Mouse (Mus musculus): ENCODE measurements around the gene Lamp3. TPM values are rescaled to one million over a fixed set of nuclear protein-coding genes. Genes with fewer than 3 reads are reported as not detected.
"Not testable (repeated sequence)": the region's sequence is repeated elsewhere in the genome, so short reads cannot be mapped to it uniquely, and the experiment has no call there.

Lamp3 gene
- not detected in 2 replicates for polyA plus RNA-seq (2014; fragmentation: Nextera tagmentation; extraction: Ambion mirVana)

GRCm38 (mm10) chr16:19706216-19706615 is at the start of gene Lamp3:
Gene Lamp3 (minus strand): TSS chr16:19706375.
- Histone ChIP-seq H3K4me1 (replicated peaks; ENCODE audit: control insufficient read depth, insufficient read depth, low read length) (no peaks in the 10 kb centered on the region), H3K4me3 (replicated peaks; ENCODE audit: low read length) (no peak within 1 kb of the TSS), H3K27ac (no peak within 1 kb of the TSS), H3K9me3 (ENCODE audit: control insufficient read depth, low read length) (no peaks in the 10 kb centered on the region), H3K27me3 (ENCODE audit: control insufficient read depth, insufficient read depth, low read length) (no peaks in the 10 kb centered on the region), H3K4me2 (replicated peaks) (no peak within 1 kb of the TSS), H3K9ac (no peak within 1 kb of the TSS), H3K36me3 (replicated peaks; ENCODE audit: control insufficient read depth, insufficient read depth) (no peaks in the 10 kb centered on the region)
- DNase-seq (ENCODE audit: low spot score) = no peak
- no peak for ATAC-seq (ENCODE audit: low FRiP score)

DNA sequence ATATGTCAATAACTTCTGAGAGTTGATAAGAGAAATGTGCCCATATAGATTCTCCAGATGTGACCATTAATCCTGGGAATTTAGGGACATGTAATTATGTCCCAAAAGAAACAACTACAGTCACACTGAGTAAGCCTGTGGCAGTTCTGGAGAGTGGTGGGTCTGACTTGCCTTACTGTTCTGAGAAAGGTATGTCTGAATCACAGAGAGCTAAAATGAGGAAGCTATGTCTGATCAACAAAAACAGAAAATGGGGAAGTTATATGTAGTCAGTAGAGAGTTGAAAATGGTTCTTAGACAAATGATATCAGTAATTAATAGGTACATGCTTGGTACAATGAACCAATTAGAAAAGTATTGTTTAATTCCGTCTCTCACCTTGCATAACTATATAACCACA is 26.7 kb upstream of the Lamp3 start:
- no peaks in the 10 kb centered on the region for H3K36me3 ChIP-seq (replicated peaks; ENCODE audit: control insufficient read depth, insufficient read depth)
- no peaks in the 10 kb centered on the region for H3K27me3 ChIP-seq (ENCODE audit: control insufficient read depth, insufficient read depth, low read length)
- ATAC-seq (ENCODE audit: low FRiP score) (no peak), DNase-seq (ENCODE audit: low spot score) (no peak)
- H3K4me3 ChIP-seq (replicated peaks; ENCODE audit: low read length) = no peak overlapping the region
- H3K9me3 ChIP-seq (ENCODE audit: control insufficient read depth, low read length) = no peaks in the 10 kb centered on the region
- no peak overlapping the region for H3K27ac ChIP-seq
- WGBS = 97% methylated on average over 1 of the region's 1 CpGs
- H3K4me1 ChIP-seq (replicated peaks; ENCODE audit: control insufficient read depth, insufficient read depth, low read length) = no peaks in the 10 kb centered on the region
- H3K9ac ChIP-seq = no peak overlapping the region
- no peak overlapping the region for H3K4me2 ChIP-seq (replicated peaks)

GRCm38 (mm10) chr16:19724139-19724538 is 18.0 kb upstream of the Lamp3 start:
- not testable (repeated sequence) for ATAC-seq (ENCODE audit: low FRiP score); H3K9ac ChIP-seq; H3K4me3 ChIP-seq (replicated peaks; ENCODE audit: low read length); H3K9me3 ChIP-seq (ENCODE audit: control insufficient read depth, low read length); H3K4me2 ChIP-seq (replicated peaks); H3K4me1 ChIP-seq (replicated peaks; ENCODE audit: control insufficient read depth, insufficient read depth, low read length); H3K27ac ChIP-seq; H3K36me3 ChIP-seq (replicated peaks; ENCODE audit: control insufficient read depth, insufficient read depth); H3K27me3 ChIP-seq (ENCODE audit: control insufficient read depth, insufficient read depth, low read length)
- 44% methylated on average over 2 of the region's 2 CpGs for WGBS
- peak; percentile 53 for DNase-seq (ENCODE audit: low spot score)

DNA sequence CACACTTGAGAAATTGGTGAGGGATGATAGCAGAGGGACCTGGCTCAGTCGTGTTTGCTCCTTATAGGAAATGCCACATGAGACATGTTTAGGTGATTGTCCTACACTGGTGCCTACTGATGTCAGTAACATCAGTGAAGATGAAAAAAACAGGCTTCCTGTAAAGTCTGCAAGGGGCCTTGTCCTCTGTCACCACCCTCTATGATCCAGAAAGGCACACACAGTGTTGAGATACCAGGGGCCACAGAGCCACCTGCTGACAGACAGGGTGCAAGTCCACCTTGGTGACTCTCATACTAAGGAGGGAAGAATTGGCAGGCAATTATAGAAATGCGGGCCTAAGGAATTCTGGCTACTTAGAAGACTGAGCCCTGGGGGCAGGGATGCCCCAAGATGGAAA is 14.8 kb upstream of the Lamp3 start:
- H3K9me3 ChIP-seq (ENCODE audit: control insufficient read depth, low read length) = no peaks in the 10 kb centered on the region
- no peak overlapping the region for H3K4me3 ChIP-seq (replicated peaks; ENCODE audit: low read length)
- H3K36me3 ChIP-seq (replicated peaks; ENCODE audit: control insufficient read depth, insufficient read depth) = no peaks in the 10 kb centered on the region
- DNase-seq (ENCODE audit: low spot score) (no peak), ATAC-seq (ENCODE audit: low FRiP score) (no peak)
- H3K4me2 ChIP-seq (replicated peaks) = no peak overlapping the region
- no peak overlapping the region for H3K9ac ChIP-seq
- 60% methylated on average over 2 of the region's 2 CpGs for WGBS
- H3K4me1 ChIP-seq (replicated peaks; ENCODE audit: control insufficient read depth, insufficient read depth, low read length) = no peaks in the 10 kb centered on the region
- no peak overlapping the region for H3K27ac ChIP-seq
- no peaks in the 10 kb centered on the region for H3K27me3 ChIP-seq (ENCODE audit: control insufficient read depth, insufficient read depth, low read length)

DNA sequence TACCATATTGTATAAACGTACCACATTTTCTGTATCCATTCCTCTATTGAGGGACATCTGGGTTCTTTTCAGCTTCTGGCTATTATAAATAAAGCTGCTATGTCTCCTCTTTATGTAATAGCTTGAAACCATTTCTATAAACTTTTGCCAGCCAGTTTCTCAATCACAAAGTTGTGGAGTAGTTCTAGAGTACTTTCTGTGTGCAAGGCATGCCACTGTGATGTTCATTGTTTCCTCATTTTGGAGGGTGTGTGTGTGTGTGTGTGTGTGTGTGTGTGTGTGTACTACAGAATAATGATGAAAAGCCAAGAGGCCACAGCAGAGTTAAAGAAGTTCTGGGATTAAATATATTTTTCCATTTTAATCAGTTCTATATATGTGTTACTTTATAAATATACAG is 1.2 kb upstream of the Lamp3 start:
- Histone ChIP-seq H3K27ac (no peak overlapping the region), H3K4me3 (replicated peaks; ENCODE audit: low read length) (no peak overlapping the region), H3K4me1 (replicated peaks; ENCODE audit: control insufficient read depth, insufficient read depth, low read length) (no peaks in the 10 kb centered on the region), H3K9me3 (ENCODE audit: control insufficient read depth, low read length) (no peaks in the 10 kb centered on the region), H3K36me3 (replicated peaks; ENCODE audit: control insufficient read depth, insufficient read depth) (no peaks in the 10 kb centered on the region), H3K4me2 (replicated peaks) (no peak overlapping the region), H3K27me3 (ENCODE audit: control insufficient read depth, insufficient read depth, low read length) (no peaks in the 10 kb centered on the region), H3K9ac (no peak overlapping the region)
- ATAC-seq (ENCODE audit: low FRiP score) (no peak), DNase-seq (ENCODE audit: low spot score) (no peak)
- WGBS = 80% methylated on average over 1 of the region's 1 CpGs

- Histone ChIP-seq H3K4me3 (replicated peaks; ENCODE audit: low read length) (no peak overlapping the region), H3K9ac (no peak overlapping the region), H3K27me3 (ENCODE audit: control insufficient read depth, insufficient read depth, low read length) (no peaks in the 10 kb centered on the region), H3K36me3 (replicated peaks; ENCODE audit: control insufficient read depth, insufficient read depth) (no peaks in the 10 kb centered on the region), H3K9me3 (ENCODE audit: control insufficient read depth, low read length) (no peaks in the 10 kb centered on the region), H3K4me2 (replicated peaks) (no peak overlapping the region), H3K27ac (no peak overlapping the region), H3K4me1 (replicated peaks; ENCODE audit: control insufficient read depth, insufficient read depth, low read length) (no peaks in the 10 kb centered on the region)
- DNase-seq (ENCODE audit: low spot score) (no peak), ATAC-seq (ENCODE audit: low FRiP score) (no peak)
Measured at GRCm38 (mm10) chr16:19699207-19699606, 7.0 kb downstream of the Lamp3 start.

GRCm38 (mm10) chr16:19670768-19671357 is 35.3 kb downstream of the Lamp3 start:
- H3K9ac ChIP-seq = no peak overlapping the region
- no peaks in the 10 kb centered on the region for H3K36me3 ChIP-seq (replicated peaks; ENCODE audit: control insufficient read depth, insufficient read depth)
- ATAC-seq (ENCODE audit: low FRiP score) = no peak
- H3K4me2 ChIP-seq (replicated peaks) = no peak overlapping the region
- no peaks in the 10 kb centered on the region for H3K9me3 ChIP-seq (ENCODE audit: control insufficient read depth, low read length)
- DNase-seq (ENCODE audit: low spot score) = no peak
- H3K4me3 ChIP-seq (replicated peaks; ENCODE audit: low read length) = no peak overlapping the region
- H3K27ac ChIP-seq = no peak overlapping the region
- H3K27me3 ChIP-seq (ENCODE audit: control insufficient read depth, insufficient read depth, low read length) = no peaks in the 10 kb centered on the region
- no peaks in the 10 kb centered on the region for H3K4me1 ChIP-seq (replicated peaks; ENCODE audit: control insufficient read depth, insufficient read depth, low read length)
- WGBS = 95% methylated on average over 2 of the region's 2 CpGs

DNA sequence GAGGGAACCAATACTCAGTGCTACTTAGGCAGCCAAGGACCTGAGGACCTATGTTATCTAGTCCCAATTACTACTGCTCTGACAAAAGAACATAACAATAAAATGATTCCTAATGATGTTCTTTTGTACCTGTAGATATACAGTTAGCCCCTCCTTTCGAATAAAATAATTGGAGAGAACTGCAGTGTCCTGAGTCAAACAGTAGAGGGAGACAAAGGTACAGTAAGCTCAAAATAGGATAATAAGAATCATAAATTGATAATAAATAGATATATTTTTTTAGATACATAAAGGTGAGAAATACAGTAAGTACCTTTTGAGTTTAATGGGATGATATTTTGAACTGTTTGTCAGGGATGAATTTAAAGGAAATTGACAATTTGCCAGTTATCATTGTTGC is 39.9 kb downstream of the Lamp3 start:
- no peaks in the 10 kb centered on the region for H3K36me3 ChIP-seq (replicated peaks; ENCODE audit: control insufficient read depth, insufficient read depth)
- H3K4me1 ChIP-seq (replicated peaks; ENCODE audit: control insufficient read depth, insufficient read depth, low read length) = no peaks in the 10 kb centered on the region
- 71% methylated on average over 1 of the region's 1 CpGs for WGBS
- H3K9ac ChIP-seq = no peak overlapping the region
- no peaks in the 10 kb centered on the region for H3K27me3 ChIP-seq (ENCODE audit: control insufficient read depth, insufficient read depth, low read length)
- no peaks in the 10 kb centered on the region for H3K9me3 ChIP-seq (ENCODE audit: control insufficient read depth, low read length)
- DNase-seq (ENCODE audit: low spot score) (no peak), ATAC-seq (ENCODE audit: low FRiP score) (no peak)
- H3K4me2 ChIP-seq (replicated peaks) = no peak overlapping the region
- H3K4me3 ChIP-seq (replicated peaks; ENCODE audit: low read length) = no peak overlapping the region
- no peak overlapping the region for H3K27ac ChIP-seq

DNA sequence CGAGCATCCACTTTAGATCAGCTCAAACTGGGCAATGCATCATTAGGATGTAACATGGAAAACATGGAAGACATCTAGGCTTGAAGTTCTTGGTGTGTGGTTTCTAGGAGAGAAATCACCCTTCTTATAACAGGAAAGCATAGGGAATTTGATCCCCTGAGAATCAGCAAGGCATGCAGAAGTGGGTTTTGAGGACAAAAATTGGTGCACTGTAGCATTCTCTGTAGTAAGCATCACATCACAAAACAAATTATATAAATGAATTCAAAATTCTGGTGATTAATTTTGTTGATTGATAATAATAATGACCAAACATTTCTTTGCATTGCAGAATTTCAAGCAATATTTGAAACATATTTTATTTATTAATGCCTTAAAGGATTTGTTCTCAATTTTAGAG is 76.4 kb downstream of the Lamp3 start, which contains the start of gene Olfr171:
Gene Olfr171 (minus strand): TSS at position 101 of the 400 bp plus-strand sequence.
- Histone ChIP-seq H3K4me1 (replicated peaks; ENCODE audit: control insufficient read depth, insufficient read depth, low read length) (no peaks in the 10 kb centered on the region), H3K36me3 (replicated peaks; ENCODE audit: control insufficient read depth, insufficient read depth) (no peaks in the 10 kb centered on the region), H3K4me3 (replicated peaks; ENCODE audit: low read length) (no peak within 1 kb of the TSS), H3K27ac (no peak within 1 kb of the TSS), H3K9ac (no peak within 1 kb of the TSS), H3K27me3 (ENCODE audit: control insufficient read depth, insufficient read depth, low read length) (no peaks in the 10 kb centered on the region), H3K4me2 (replicated peaks) (no peak within 1 kb of the TSS), H3K9me3 (ENCODE audit: control insufficient read depth, low read length) (no peaks in the 10 kb centered on the region)
- ATAC-seq (ENCODE audit: low FRiP score) (no peak), DNase-seq (ENCODE audit: low spot score) (no peak)
- 71% methylated on average over 1 of the region's 1 CpGs for WGBS

DNA sequence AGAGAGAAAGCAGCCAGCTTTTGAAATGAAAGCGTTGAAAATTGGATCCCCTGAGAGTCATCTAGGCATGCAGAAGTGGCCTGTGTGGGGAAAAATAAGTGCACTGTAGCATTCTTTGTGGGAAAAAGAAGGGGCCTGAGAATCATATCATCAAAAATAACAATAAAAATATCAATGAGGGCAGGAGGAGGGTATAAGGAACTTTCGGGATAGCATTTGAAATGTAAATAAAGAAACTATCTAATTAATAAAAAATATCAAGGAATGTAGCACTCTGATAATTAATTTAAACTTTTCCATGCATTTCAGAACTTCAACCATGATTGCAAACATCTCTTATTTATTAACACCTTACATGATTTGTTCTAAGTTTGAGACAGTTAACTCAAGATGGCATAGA is 94.4 kb downstream of the Lamp3 start, which contains the start of gene Olfr170:
Gene Olfr170 (minus strand): TSS at position 101 of the 400 bp plus-strand sequence.
- H3K4me2 ChIP-seq (replicated peaks); H3K27ac ChIP-seq; H3K9me3 ChIP-seq (ENCODE audit: control insufficient read depth, low read length); DNase-seq (ENCODE audit: low spot score); H3K36me3 ChIP-seq (replicated peaks; ENCODE audit: control insufficient read depth, insufficient read depth); H3K27me3 ChIP-seq (ENCODE audit: control insufficient read depth, insufficient read depth, low read length); H3K9ac ChIP-seq; ATAC-seq (ENCODE audit: low FRiP score); H3K4me3 ChIP-seq (replicated peaks; ENCODE audit: low read length); H3K4me1 ChIP-seq (replicated peaks; ENCODE audit: control insufficient read depth, insufficient read depth, low read length): not testable (repeated sequence)
- 94% methylated on average over 2 of the region's 2 CpGs for WGBS
